Mouse (Mus musculus): ENCODE data around the gene Tubgcp6.

Tubgcp6 gene

GRCm38 (mm10) chr15:89122649-89123366, at the start of gene Tubgcp6:
Tubgcp6 (minus strand) TSS chr15:89123112.
- DNase-seq (ENCODE audit: inconsistent ontology term), result peak; percentile 91

GRCm38 (mm10) chr15:89172276-89172935, 49.5 kb upstream of the Tubgcp6 start:
- peak; percentile 79 for DNase-seq (ENCODE audit: inconsistent ontology term)

GRCm38 (mm10) chr15:89171526-89172051, 48.7 kb upstream of the Tubgcp6 start:
- no peak for DNase-seq (ENCODE audit: inconsistent ontology term)

- no peak for DNase-seq (ENCODE audit: inconsistent ontology term)
Observed at GRCm38 (mm10) chr15:89170102-89170501, 47.2 kb upstream of the Tubgcp6 start.

- DNase-seq (ENCODE audit: inconsistent ontology term), result peak; percentile 99
Observed at GRCm38 (mm10) chr15:89169431-89169830, 46.5 kb upstream of the Tubgcp6 start.

- DNase-seq (ENCODE audit: inconsistent ontology term), result no peak
Observed at GRCm38 (mm10) chr15:89168922-89169321, 46.0 kb upstream of the Tubgcp6 start.

GRCm38 (mm10) chr15:89165478-89165877, 42.6 kb upstream of the Tubgcp6 start:
- no peak for DNase-seq (ENCODE audit: inconsistent ontology term)

GRCm38 (mm10) chr15:89161397-89161796, 38.5 kb upstream of the Tubgcp6 start:
- no peak for DNase-seq (ENCODE audit: inconsistent ontology term)

GRCm38 (mm10) chr15:89158516-89158915, 35.6 kb upstream of the Tubgcp6 start:
- DNase-seq (ENCODE audit: inconsistent ontology term), result no peak

GRCm38 (mm10) chr15:89157954-89158353, 35.0 kb upstream of the Tubgcp6 start:
- peak; percentile 72 for DNase-seq (ENCODE audit: inconsistent ontology term)

GRCm38 (mm10) chr15:89152312-89152711, 29.4 kb upstream of the Tubgcp6 start:
- DNase-seq (ENCODE audit: inconsistent ontology term), result no peak

- peak; percentile 68 for DNase-seq (ENCODE audit: inconsistent ontology term)
Observed at GRCm38 (mm10) chr15:89150041-89150390, 27.1 kb upstream of the Tubgcp6 start.

- no peak for DNase-seq (ENCODE audit: inconsistent ontology term)
Observed at GRCm38 (mm10) chr15:89149271-89150040, 26.5 kb upstream of the Tubgcp6 start, which contains the start of gene Mapk11. Mapk11 (minus strand) TSS chr15:89149628.

- no peak for DNase-seq (ENCODE audit: inconsistent ontology term)
Observed at GRCm38 (mm10) chr15:89148496-89149270, 25.8 kb upstream of the Tubgcp6 start.

- DNase-seq (ENCODE audit: inconsistent ontology term), result no peak
Observed at GRCm38 (mm10) chr15:89147895-89148294, 25.0 kb upstream of the Tubgcp6 start.

GRCm38 (mm10) chr15:89147456-89147855, 24.5 kb upstream of the Tubgcp6 start:
- no peak for DNase-seq (ENCODE audit: inconsistent ontology term)

- no peak for DNase-seq (ENCODE audit: inconsistent ontology term)
Observed at GRCm38 (mm10) chr15:89147024-89147423, 24.1 kb upstream of the Tubgcp6 start.

- DNase-seq (ENCODE audit: inconsistent ontology term), result peak; percentile 36
Observed at GRCm38 (mm10) chr15:89146537-89146936, 23.6 kb upstream of the Tubgcp6 start.

- no peak for DNase-seq (ENCODE audit: inconsistent ontology term)
Observed at GRCm38 (mm10) chr15:89145813-89146350, 23.0 kb upstream of the Tubgcp6 start.

GRCm38 (mm10) chr15:89144965-89145364, 22.1 kb upstream of the Tubgcp6 start:
- no peak for DNase-seq (ENCODE audit: inconsistent ontology term)

GRCm38 (mm10) chr15:89143134-89143533, 20.2 kb upstream of the Tubgcp6 start:
- DNase-seq (ENCODE audit: inconsistent ontology term), result no peak
